Mouse (Mus musculus) activated CD4-positive, CD25-positive, alpha-beta regulatory T cell, adult 4 months (primary cell): ENCODE measurements around the gene Tmem178b. TPM values are rescaled to one million over a fixed set of nuclear protein-coding genes. Genes with fewer than 3 reads are reported as not detected.

Experiments
- ATAC-seq: one replicate; pipeline ENCODE4 v1.8.0; 2017
- polyA plus RNA-seq, 2 experiments: library from polyadenylated mRNA; unstranded; fragments of 100-300 nt; shearing (Covaris generic); gene quantifications; one replicate each; pipeline ENCODE4 v1.2.1; 2017

The Tmem178b gene
- polyA plus RNA-seq, 2 experiments from 2014 or later: not detected

GRCm38 (mm10) chr6:40098498-40098897 lies 225.4 kb downstream of the Tmem178b start:
- no peak for ATAC-seq

GRCm38 (mm10) chr6:40101785-40102184 lies 228.7 kb downstream of the Tmem178b start:
- no peak for ATAC-seq

GRCm38 (mm10) chr6:40102863-40103262 lies 229.8 kb downstream of the Tmem178b start:
- ATAC-seq: no peak

- ATAC-seq: no peak
Observed at GRCm38 (mm10) chr6:40110029-40110428, 237.0 kb downstream of the Tmem178b start.

GRCm38 (mm10) chr6:40110729-40111128 lies 237.7 kb downstream of the Tmem178b start:
- no peak for ATAC-seq

- no peak for ATAC-seq
Observed at GRCm38 (mm10) chr6:40112488-40112887, 239.4 kb downstream of the Tmem178b start.

GRCm38 (mm10) chr6:40116225-40116624 lies 243.2 kb downstream of the Tmem178b start:
- ATAC-seq: no peak

GRCm38 (mm10) chr6:40120176-40120575 lies 247.1 kb downstream of the Tmem178b start:
- no peak for ATAC-seq

- no peak for ATAC-seq
Observed at GRCm38 (mm10) chr6:40121494-40121893, 248.4 kb downstream of the Tmem178b start.

- no peak for ATAC-seq
Observed at GRCm38 (mm10) chr6:40123070-40123690, 250.1 kb downstream of the Tmem178b start.

- no peak for ATAC-seq
Observed at GRCm38 (mm10) chr6:40123960-40124359, 250.9 kb downstream of the Tmem178b start.

- no peak for ATAC-seq
Observed at GRCm38 (mm10) chr6:40128716-40129115, 255.6 kb downstream of the Tmem178b start.

- no peak for ATAC-seq
Observed at GRCm38 (mm10) chr6:40131936-40132335, 258.9 kb downstream of the Tmem178b start.

GRCm38 (mm10) chr6:40133436-40133835 lies 260.4 kb downstream of the Tmem178b start:
- no peak for ATAC-seq

- no peak for ATAC-seq
Observed at GRCm38 (mm10) chr6:40135716-40136115, 262.6 kb downstream of the Tmem178b start.

GRCm38 (mm10) chr6:40137346-40137745 lies 264.3 kb downstream of the Tmem178b start:
- no peak for ATAC-seq

- ATAC-seq: no peak
Observed at GRCm38 (mm10) chr6:40137831-40138520, 264.9 kb downstream of the Tmem178b start.

- ATAC-seq: no peak
Observed at GRCm38 (mm10) chr6:40142582-40142981, 269.5 kb downstream of the Tmem178b start.

- no peak for ATAC-seq
Observed at GRCm38 (mm10) chr6:40144371-40144770, 271.3 kb downstream of the Tmem178b start.

- no peak for ATAC-seq
Observed at GRCm38 (mm10) chr6:40145601-40146000, 272.5 kb downstream of the Tmem178b start.

GRCm38 (mm10) chr6:40152241-40152640 lies 279.2 kb downstream of the Tmem178b start:
- no peak for ATAC-seq

- no peak for ATAC-seq
Observed at GRCm38 (mm10) chr6:40161381-40161780, 288.3 kb downstream of the Tmem178b start.

GRCm38 (mm10) chr6:40173559-40173958 lies 300.5 kb downstream of the Tmem178b start:
- no peak for ATAC-seq

GRCm38 (mm10) chr6:40177870-40178269 lies 304.8 kb downstream of the Tmem178b start:
- no peak for ATAC-seq
